Mouse (Mus musculus): ENCODE results near the gene Hhat.

Gene Hhat

DNA sequence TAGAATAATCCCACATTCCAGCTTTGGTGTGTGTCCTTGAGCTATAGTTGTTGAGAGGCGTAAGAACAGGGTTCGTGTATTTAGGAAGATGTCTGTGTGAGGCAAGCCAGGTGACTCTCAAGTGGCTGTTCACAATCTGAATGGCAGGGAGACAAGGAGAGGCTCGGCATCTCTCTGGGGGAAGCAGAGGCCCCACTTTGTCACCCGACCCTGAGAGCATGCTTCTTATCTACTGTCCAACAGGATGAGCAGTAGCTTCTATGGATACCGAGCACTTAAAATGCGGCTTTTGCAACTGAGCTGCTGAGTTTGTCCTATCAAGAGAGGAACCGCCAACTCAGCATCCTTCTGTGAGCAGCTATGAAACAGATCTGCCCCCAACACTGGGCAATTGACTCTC is 120.4 kb downstream of the Hhat start:
- DNase-seq (ENCODE audit: low spot score): no peak

DNA sequence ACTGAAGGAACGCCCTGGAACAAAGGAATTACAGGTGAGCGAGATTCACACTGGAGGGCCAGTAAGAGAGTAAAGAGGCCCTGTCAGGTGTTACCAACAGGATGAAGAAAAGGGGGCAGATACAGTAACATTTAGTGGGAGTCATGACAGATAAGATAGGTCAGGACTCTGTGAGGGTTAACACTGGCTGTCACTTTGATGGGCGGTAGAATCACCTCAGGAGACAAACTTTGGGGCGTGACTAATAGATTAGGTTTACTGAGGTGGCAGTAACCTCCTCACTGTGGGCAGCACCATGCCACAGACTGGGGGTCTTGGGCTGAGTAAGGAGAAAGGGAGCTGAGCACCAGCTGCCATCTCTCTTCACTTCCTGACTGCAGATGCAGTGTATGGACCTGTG is 121.0 kb downstream of the Hhat start:
- no peak for DNase-seq (ENCODE audit: low spot score)

DNA sequence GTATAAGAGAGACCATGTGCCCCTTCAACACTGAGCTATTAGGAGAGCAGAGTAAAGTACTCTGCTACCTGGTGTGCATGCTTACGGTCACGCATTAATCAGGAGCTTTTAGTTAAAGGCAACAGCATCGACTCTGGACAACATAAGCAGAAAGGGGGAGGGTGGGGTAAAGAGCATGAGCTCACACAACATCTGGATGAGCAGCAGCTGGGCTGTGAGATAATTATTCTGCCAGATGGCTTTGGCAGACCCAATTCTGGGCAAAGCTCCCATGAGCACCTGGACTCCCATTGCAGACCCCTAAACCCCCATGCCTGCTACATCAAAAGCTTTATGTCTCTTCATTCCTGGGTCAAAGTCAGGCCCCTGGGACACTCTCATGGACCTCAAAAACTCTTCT is 121.8 kb downstream of the Hhat start:
- no peak for DNase-seq (ENCODE audit: low spot score)

DNA sequence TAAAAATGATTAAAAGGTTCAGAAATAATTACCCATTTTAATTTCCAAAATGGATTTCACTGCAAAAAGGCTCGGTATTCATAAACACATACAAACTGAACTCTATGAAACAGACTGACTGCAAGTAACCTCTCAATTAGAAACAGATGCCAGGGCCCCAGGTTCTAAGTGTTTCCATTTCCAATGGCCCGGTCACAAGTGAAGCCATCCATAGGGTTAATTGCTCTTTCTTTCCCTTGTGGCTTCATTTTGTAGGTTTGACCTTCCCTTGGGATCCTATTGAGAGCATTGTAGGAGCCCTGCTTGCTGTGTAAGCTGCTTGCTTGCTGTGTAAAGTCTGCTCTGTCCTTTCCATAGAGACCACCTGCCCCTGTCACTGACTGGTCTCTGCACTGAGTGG is 123.7 kb downstream of the Hhat start:
- no peak for DNase-seq (ENCODE audit: low spot score)

DNA sequence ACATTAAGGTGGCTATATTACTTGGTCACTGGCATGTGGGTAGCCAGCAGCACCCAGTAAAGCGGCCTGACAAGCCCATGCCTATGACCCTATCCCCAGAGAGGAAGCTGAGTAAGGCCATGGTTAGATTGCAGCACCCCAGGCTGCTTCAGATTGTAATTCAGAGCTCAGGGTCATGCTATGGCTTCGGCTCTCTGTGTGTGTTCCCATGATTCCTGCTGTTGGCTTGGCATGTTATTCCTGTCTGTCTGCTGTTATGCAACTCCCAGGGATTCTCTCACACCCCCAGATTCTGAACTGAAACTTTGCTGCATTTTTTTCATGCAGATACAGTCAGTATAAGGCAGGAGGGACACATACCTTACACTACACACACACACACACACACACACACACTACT is 128.9 kb downstream of the Hhat start:
- DNase-seq (ENCODE audit: low spot score): no peak

DNA sequence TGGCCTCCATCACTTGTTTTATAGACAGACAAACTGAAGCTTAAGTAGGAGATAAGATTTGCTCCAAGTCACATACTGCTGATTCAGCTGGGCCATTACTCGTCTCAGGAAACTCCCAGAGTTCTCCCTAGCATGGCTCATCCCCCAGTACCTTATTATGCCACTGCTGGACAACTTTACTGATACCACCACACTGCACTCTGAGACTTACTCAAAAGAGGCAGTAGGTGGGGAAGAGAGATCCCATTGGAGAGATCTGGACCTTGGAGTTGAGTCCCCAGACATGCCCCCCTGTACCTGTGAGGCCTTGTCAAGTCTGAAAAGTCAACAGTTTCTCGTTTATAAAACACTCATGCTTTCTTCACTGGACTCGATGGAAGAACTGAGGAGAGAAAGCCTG is 131.8 kb downstream of the Hhat start:
- DNase-seq (ENCODE audit: low spot score): no peak

DNA sequence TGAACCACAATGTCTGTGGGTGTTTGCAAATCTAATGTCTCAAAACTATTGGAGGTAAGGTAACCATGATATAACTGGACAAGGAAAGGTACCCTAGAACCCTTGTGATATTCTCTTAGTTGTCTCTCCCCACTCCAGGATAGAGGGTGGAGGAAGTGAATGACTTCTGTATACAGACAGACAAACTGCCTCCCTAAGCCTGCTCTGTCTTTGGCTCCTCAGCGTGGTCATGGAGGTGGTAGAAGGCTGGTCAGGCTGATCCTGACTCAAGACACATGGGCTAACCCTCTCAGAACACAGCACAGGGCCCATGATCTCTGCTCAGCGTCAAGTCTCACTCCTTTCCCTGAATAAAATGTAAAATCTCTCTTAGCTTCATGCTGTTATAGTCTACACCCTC is 149.2 kb downstream of the Hhat start:
- DNase-seq (ENCODE audit: low spot score): no peak

DNA sequence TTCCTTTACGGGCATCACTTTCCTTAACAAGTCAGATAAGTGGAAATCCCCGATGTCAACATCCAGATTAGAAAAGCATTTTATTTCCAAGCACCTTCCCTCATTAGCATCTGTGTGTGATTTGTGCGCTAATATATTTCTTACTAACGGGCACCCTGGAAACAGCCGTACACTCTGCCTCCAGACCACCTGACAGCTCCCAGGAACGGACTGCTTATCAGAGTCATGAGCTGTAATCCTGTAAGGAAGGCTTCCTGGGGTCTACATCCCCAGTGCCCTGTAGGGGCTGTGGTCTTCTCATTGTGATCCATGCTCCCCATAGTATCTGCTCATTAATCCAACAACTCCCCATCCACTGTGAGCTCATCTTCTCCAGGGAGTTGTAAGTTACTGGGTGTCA is 157.8 kb downstream of the Hhat start:
- DNase-seq (ENCODE audit: low spot score): no peak

DNA sequence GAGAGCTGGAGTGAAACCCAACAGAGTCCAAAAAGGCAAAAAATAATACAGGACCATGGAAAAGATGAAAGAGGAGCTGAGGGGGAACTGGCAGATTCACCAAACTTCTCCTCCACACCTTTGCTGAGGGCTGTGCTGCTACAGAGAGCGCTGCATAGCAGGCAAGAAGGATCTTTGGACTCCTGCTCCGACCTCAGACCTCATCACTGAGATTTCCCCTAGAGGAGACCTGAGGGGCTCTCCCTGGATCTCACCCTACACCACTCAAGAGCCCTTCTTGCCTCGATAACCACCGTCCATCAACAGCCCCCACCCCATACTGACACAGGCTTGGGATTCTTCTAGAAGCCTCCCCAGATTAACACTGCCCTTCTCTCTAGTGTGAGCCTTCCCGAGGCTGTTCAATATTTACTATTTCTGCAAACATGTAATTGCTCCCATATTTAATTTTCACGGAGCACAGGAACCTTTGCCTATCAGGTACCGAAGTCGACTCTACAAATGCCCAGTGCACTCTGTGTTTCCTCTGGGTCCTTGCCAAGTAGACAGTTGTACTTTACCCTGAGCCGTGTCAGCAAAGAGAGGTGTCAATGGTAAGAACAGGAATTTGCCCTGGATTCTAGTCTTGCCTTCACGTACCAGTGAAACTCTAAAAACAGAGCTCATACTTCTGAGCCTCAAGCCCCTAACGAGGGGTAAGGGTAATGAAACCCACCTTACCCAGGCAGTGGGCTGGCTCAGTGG is 158.9 kb downstream of the Hhat start:
- DNase-seq (ENCODE audit: low spot score): no peak

DNA sequence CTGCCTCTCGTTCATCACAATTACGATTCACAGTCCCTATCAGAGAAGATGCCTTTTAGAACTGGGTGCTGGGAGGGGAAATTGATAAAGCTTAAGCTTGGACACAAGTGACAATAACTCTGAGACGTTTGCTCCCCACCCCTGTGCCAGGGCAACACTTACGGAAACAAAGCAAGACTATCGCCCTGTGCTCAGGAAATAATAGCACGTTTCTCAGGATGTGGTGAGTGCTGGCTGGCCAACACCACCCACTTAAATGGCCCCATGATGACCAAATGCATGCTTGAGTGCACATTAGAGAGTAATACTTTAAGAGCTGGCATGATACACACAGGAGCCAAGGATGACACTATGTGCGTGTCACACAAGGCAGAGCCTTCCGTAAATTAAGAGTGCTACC is 164.1 kb downstream of the Hhat start:
- no peak for DNase-seq (ENCODE audit: low spot score)

DNA sequence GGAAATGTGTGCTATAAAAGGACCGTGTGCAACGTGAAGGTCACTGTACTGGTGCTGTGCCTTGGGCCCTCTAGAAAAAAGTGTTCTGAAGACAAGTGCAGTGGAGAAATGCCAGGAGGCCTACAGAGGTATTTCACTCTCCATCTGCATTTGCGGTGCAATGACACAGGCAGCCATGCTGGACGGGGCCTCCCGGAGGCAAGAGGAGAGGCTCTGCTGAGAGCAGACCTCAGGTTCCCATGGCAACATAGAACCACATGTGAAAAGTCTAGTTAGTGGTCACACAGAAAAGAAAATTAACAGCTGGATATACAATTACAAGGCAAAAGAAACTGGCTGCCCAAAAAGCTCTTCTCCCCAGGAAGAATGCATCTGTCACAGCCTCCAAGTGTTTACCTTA is 166.6 kb downstream of the Hhat start:
- DNase-seq (ENCODE audit: low spot score): no peak

DNA sequence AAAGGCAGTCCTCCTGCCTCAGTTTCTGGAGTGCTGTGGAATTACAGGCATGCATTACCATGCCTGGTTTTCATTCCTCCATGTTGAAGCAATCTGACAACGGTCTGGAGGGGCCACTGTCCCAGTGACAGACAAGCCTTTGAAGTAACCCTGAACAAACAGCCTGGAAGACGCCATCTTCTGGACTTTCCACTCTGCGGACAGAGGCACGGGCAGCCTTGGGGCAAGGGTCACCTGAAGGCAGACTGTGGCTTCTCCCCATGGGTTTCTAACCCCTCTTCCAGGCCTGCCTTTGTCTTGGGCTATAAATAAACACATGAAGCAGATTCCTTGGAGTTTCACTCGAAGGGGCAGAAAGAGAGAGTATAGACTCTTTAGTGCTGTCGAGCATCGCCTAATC is 167.5 kb downstream of the Hhat start:
- no peak for DNase-seq (ENCODE audit: low spot score)

DNA sequence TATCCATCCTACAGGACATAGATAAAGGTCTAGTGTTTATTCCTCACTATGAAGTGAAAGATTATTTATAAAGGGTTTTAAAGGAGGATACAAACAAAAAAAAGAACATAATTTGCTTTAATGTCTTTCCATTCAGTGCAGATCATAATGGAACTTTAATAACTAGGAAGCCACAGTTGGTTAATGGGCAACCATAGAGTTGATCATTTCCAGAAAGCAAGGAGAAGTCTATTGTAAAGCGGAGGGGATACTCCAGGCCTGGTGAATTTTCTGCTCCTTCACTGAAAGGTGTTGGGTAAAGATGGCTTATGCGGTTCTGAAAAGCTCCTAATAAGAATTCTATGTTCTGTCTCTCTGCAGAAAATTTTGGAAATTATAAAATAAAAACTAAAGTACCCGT is 169.8 kb downstream of the Hhat start:
- DNase-seq (ENCODE audit: low spot score): no peak

DNA sequence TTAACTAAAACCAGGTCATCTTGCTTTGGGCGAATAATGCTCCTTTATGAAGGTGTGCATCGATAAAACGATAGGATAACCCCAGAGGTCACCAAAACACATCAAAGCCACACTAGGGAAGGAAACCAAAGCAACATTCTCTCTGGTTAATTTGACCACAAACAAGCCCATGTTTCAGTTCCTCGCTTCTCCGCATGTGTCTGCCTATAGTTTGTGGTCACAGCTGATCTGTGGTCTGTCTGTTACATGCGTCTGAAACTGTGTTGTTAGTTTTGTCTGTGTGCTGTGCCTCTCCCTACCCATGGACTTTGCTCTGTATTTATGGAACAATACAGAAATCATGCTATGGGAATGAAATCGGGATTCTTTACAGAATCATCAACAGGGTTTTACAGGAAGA is 171.3 kb downstream of the Hhat start:
- no peak for DNase-seq (ENCODE audit: low spot score)

DNA sequence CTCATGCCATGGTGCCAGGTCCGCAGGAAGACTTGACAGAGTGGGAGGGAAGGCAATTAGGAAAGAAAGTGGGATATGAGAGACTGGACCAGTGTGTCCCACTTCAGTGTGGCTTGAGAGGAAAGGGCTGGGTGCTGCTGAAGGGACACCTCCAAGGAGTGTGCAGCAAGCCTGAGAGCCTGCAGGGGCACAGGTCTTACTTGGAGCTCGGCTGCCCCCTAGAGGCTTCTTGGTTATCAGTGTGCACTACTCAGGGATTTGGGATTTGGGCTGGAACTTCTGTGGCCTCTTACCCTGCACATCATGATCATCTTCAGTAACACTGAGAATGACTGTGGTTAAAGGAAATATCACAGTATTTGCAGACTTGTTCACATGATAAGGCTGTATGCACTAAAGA is 172.6 kb downstream of the Hhat start:
- DNase-seq (ENCODE audit: low spot score): peak; percentile 46

DNA sequence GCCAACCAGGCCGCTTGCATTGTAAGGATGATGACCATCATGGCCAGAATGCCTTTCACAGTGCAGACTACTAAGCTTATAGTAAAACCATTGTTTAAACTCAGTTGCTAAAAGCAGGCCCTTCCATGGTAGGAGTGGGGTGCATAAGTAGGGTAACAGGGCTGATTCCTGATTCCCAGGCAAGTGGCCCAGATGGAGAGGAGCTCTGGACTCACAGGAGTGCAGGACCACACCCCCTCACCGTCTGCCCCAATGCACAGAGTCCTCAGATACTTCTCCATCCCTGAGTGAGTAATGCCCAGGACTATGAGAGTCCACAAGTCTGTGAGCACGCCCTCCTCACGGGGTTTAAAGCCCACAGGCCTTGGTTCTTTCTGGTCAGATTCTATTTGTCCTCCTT is 175.6 kb downstream of the Hhat start:
- no peak for DNase-seq (ENCODE audit: low spot score)

DNA sequence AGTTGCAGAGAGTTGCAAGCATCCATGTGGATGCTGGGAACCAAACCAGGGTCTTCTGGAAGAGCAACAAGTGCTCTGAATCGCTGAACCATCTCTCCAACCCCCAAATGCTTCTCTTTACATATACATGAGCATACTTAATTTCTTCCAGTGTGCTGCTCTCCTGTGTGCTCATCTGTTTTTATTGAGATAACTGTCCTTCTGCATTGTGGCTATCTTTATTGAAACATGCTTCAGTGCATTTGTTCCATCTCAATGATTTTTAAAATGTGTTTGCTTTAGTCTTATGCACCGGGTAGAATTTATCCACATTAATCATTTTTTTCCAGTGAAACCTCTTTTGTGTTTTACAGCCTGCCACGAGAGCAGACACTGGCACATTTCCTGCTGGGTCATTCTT is 177.5 kb downstream of the Hhat start:
- no peak for DNase-seq (ENCODE audit: low spot score)

DNA sequence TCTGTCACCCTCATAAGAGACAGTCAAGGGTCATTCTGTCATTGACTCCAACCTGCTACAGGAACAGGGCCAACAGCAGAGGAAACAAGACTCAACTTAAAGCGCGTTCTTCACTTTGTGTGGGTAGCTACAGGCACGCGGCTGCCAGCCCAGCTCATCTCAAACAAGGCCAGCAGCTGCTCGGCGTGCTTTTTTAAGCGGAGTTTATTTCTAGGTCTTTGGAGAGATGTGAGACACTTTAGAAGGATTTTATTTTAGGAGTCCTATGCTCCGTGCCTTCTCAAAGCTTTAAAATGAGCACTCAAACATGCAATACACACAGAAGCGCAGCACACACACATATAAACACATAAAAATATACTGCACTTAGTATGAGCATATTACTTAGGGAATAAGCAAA is 183.6 kb downstream of the Hhat start:
- no peak for DNase-seq (ENCODE audit: low spot score)

DNA sequence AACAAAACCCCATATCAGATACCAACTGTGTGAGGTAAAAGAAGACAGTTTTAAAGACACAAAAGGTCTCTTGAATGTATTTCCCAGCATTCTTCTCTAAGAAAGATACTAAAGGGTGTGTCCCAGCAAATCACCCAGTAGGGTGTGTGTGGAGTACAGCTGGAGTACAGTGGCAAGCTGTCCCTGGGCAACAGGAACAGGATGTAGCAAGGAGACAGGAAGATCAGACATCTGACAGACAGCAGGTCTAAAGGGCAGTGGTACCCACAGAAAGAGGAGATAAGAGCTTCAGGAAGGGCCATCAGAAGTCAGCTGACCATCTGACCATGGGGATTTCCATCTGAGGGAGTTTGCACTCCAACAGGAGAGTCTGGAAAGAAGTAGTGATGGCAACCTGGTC is 185.7 kb downstream of the Hhat start:
- DNase-seq (ENCODE audit: low spot score): no peak

DNA sequence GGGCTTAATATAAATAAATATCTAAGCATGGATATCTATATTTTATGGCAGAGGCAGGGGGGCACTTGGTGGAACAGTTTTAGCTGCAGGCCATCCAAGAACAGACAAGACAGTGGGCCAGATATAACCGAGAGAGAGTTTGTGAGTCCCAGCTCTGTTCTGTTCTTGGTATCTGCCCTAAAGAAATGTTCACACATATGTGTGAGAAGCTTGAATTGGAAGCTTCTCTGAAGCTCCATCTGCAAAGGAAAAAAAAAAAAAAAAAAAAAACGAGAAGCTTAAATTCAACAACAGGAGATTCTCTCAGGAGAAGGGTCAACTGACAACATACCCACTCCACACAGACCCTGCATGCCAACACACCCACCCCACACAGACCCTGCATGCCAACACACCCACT is 188.1 kb downstream of the Hhat start:
- DNase-seq (ENCODE audit: low spot score): no peak

DNA sequence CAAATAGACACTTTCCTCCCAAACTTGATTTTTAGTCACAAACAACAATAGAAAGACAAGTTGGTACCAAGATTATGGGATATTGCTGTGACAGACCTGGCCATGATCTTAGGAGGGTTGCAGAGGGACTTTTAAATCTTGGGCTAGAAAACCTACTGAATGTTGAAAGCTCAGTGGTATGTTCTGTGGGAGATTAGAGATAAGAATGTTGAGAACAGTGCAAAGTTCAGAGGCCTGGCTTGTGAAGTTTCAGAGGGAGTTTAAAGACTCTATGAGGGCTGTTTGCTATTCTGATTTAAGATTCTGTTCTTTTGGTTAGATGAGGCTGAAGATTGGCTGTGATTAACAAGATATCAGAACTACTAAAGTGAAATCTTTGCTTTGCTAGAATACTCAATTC is 206.3 kb downstream of the Hhat start:
- no peak for DNase-seq (ENCODE audit: low spot score)

DNA sequence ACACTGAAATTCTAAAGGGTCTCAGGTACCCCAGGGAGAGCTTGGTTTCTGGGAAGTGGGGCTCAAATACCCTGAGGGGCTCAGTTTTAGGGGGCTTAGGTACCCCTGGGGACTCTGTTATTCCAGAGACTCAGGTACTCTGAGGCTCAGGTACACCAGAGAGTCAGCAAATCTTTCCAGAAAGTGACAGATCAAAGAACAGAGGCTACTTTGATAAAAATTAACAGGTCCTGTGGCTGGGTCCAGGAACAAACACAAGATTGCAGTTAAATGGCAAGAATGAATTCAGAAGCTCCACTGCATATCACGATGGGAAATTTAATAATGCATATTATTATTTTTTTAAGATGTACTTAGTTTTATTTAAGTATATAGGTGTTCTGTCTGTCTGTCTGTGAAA is 211.7 kb downstream of the Hhat start:
- no peak for DNase-seq (ENCODE audit: low spot score)

DNA sequence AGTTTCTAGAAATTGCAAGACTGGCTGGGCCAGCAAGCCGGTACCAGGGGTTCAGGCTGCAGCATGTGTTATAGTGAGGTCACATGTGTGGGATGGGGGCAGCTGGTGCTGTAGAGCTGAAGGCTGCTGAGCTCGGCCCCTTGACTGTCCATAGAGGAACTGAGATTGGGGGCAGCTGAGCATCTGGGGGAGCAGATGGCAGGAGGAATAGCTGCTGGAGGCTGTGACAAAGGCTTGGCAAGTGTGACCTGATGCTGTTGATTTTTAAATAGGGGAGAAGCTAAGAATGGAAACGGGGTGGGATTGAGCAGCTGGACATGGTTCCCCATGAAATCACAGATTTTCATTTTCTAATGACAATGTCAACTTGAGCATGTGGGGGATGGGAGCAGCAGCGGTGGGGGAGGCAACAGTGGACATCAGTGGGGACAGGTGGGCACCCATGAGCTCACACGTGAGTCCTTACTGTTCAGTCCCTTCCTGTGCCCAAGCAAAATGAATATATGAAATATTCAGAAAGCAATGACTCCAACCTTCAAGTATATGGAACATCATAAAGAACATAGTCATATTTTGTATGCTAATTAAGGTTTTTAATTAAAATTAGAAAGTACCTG is 212.9 kb downstream of the Hhat start:
- no peak for DNase-seq (ENCODE audit: low spot score)

DNA sequence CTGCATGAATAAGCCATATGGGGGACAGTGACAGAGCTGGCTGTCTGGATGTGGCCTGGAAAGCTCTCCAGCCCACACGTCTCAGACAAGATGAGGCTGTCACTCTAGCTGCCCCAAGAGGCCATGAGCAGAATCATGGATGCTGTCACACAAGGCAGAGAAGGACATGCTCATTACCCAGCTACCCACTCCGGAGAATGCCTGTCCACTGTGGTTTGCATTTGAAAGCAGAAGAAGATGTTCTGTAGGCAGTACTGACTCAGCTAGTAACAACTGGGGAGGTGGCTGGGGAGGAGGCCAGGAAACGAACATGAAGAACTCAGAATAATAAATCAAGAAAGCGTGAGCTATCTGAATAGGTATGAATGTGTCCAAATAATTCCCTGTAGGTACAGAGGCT is 215.5 kb downstream of the Hhat start:
- no peak for DNase-seq (ENCODE audit: low spot score)

Data from ovary, adult 18-20 months (tissue).